Mouse (Mus musculus) brain, embryonic 14.5 days (tissue): Measurements from ENCODE around the gene Pcna.

ENCODE experiments used
- CTCF ChIP-seq: fragments of 200-500 bp; IDR thresholded peaks from 2 replicates; pipeline ENCODE4 v1.5.1; 2012; ENCODE audit warnings: inconsistent platforms, mild to moderate bottlenecking, moderate library complexity, borderline replicate concordance; ENCODE audit not compliant: insufficient read depth, insufficient read length; ENCODE audit errors: extremely low read depth
- POLR2A ChIP-seq: fragments of 200-500 bp; IDR thresholded peaks from 2 replicates; pipeline ENCODE4 v1.6.1; 2012; ENCODE audit warnings: mild to moderate bottlenecking, inconsistent platforms, borderline replicate concordance; ENCODE audit not compliant: poor library complexity, insufficient read depth, insufficient read length, severe bottlenecking; ENCODE audit errors: extremely low read depth

DNA sequence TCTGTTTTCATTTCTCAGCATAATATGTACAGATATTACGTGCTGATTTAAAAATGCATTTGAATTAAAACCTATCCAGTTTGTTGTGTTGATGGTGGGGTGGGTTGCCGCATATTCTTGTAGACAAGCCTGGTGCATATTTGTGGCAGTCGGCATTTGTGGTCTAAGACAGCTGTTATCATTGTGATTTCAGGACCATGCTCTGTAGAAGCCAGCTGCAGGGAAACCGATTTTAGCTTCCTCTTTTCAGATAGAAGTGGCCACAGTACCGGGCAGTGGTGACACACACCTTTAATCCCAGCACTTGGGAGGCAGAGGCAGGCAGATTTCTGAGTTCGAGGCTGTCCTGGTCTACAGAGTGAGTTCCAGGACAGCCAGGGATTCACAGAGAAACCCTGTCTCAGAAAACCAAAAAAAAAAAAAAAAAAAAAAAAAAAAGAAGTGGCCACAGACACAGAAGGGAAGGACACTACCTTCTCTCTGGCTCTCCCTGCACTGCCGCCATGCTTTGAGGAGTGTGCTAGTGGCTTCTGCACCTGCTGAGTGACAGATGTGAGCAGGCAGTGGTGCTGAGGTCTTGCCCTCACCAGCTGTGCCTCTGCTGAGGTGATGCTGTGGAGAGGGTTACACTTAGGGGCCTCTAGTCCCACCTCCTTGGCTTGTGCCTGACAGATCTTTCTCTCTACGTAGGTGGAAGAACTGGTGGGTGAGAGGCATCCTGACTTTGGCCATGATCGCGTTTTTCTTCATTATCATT, 40.8 kb upstream of the Pcna start:
- no peak for TF ChIP-seq POLR2A
- TF ChIP-seq CTCF: no peak
